Mouse (Mus musculus) Patski (cell line): ENCODE measurements around the gene Iqsec3. TPM values are rescaled to one million over a fixed set of nuclear protein-coding genes. Genes with fewer than 3 reads are reported as not detected.
A peak's percentile ranks its signal among the peaks of the same experiment; 100 is the strongest.

Experiments
- ATAC-seq: fragments of 100-300 bp; one replicate; pipeline ENCODE4 v1.8.0; 2021
- CTCF ChIA-PET: fragments of 350-600 bp; sonication (Branson Sonifier 250); formaldehyde crosslinking; loops from one replicate; lab custom pipeline; 2022; ENCODE audit warnings: inconsistent platforms; lab: Charles Lee
- POLR2A ChIA-PET: fragments of 350-600 bp; sonication (Branson Sonifier 250); formaldehyde crosslinking; loops from one replicate; lab custom pipeline; 2022; ENCODE audit warnings: antibody characterized with exemption, inconsistent platforms; lab: Charles Lee
- DNase-seq: peaks from one replicate; pipeline ENCODE4 v3.0.0-alpha.2; 2011; ENCODE audit warnings: low read depth, low spot score
- H3K27me3 ChIP-seq: fragments of 371-371 bp; one replicate; pipeline ENCODE4 v1.5.1; 2021
- CTCF ChIP-seq: fragments of 100-300 bp; IDR thresholded peaks from one replicate; pipeline ENCODE4 v1.5.1; 2021
- in situ Hi-C: fragments of 300-500 bp; cut with MboI; formaldehyde crosslinking; loops from 3 replicates; pipeline ENCODE4 v1.11.1; 2018; ENCODE audit warnings: low pct_unique_long_range_greater_than_20kb, mixed read lengths
- polyA plus RNA-seq: library from polyadenylated mRNA; unstranded; gene quantifications from one replicate; pipeline ENCODE4 v1.2.3, GENCODE M21; 2021

The Iqsec3 gene
- polyA plus RNA-seq, 1 experiment from 2014 or later = 0.03 TPM

DNA sequence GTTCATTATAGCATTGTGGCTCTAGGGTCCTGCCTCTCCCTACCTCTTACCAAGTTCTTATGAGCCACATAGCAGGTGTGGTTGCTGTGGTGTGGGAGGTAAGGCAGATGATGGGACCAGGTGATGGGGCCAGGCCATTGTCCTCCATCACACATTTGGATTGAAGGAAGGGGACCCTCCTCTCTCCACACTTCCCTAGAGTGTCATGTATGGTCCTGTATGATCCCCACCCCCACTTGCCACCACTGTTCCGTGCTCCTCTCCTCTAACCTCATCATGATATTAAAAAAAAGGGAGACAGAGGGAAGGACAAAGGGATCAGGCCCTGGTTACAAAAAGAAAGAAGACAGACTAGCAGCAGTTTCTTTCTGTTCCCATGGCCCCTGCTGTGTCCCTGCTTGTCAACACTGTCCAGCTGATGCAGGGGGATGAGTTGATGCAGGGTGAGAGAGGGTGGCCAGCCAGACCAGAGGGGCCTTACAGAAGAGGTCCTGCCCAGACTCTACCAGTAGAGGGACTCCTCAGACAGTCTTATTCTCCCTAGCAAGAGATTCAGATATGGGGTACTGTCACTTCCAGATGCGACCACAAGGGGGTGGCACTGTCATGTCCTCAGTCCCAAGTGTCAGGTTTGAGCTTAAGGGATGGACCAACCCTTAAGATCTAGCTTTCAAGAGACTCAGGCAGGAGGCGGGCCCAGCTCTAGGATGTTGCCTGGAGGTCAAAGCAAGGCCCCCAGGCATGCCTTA lies 135.5 kb downstream of the Iqsec3 start:
- in situ Hi-C loops = loop anchor here (5.0 kb wide), 1 partner anchor 194 kb away; no protein-coding TSS in a partner anchor
- peak; percentile 9 for DNase-seq
- TF ChIP-seq CTCF = peak; percentile 91
- ATAC-seq = peak; percentile 58
- CTCF ChIA-PET = interaction anchor here (0.6 to 1.8 kb wide), 5 partner anchors 9 to 197 kb away, joined by 3 to 5 read pairs (median 4); no protein-coding TSS in a partner anchor
- peaks cover 20% of the 10 kb centered on the region for H3K27me3 ChIP-seq
- POLR2A ChIA-PET = no interaction called here

DNA sequence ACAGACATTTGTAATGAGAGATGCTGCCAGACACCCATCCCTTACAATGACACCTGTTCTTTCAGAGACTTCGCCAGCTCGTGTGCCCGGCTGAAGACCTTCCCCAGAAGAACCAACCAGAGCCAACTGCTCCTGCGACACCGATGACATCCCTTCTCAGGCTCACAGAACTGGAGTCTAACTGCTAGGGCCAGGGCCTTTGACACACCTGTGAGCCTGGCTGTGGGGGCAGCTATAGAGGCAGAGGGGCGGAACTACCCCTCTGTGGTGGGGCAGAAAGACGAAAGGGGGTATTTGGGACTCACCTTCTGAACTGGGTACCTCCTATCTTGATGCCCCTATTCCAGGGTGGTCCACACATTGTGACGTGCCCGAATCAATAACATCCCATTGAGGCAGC lies 136.2 kb downstream of the Iqsec3 start:
- DNase-seq = no peak
- ATAC-seq = no peak
- in situ Hi-C loops = loop anchor here (5.0 kb wide), 1 partner anchor 195 kb away; no protein-coding TSS in a partner anchor
- CTCF ChIA-PET = interaction anchor here (1.6 to 1.8 kb wide), 2 partner anchors 37 to 197 kb away, joined by 4 to 5 read pairs; no protein-coding TSS in a partner anchor
- TF ChIP-seq CTCF = no peak
- POLR2A ChIA-PET = no interaction called here
- peaks cover 21% of the 10 kb centered on the region for H3K27me3 ChIP-seq

DNA sequence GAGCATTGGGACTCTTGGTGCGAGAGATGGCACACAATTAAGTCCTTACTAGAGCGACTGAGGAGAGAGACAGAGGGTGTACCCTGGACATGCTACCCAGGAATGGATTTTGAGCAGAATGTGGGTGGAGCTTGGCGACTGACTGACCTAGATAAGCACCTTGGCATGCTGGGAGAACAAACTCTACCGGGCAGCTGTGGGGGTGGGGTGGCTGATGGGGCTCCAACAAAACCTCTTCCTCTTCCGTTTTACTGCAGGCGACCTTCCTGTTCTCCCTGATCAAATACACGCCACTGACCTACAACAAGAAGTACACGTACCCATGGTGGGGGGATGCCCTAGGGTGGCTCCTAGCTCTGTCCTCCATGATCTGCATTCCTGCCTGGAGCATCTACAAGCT lies 136.9 kb downstream of the Iqsec3 start:
- ATAC-seq (no peak), DNase-seq (no peak)
- TF ChIP-seq CTCF = no peak
- CTCF ChIA-PET = no interaction called here
- in situ Hi-C loops = loop anchor here (5.0 kb wide), 1 partner anchor 196 kb away; no protein-coding TSS in a partner anchor
- H3K27me3 ChIP-seq = peaks cover 21% of the 10 kb centered on the region
- POLR2A ChIA-PET = no interaction called here

DNA sequence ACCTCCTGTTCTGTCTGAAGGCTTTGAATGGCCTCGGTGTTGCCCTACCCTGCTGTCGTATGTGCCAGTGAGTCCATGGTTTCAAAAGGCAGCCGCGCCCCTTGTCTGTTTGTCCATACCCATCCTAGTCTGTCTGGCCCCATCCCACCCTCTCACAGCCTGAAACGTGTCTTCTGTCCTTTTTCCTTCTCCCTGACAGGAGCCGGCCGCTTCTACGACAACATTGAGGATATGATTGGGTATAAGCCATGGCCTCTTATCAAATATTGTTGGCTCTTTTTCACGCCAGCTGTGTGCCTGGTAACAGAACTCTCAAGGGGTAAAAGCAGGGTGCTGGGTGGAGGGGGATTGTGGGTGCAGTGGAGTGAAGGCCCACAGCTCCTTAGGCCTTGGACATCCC lies 137.6 kb downstream of the Iqsec3 start:
- CTCF ChIA-PET = no interaction called here

DNA sequence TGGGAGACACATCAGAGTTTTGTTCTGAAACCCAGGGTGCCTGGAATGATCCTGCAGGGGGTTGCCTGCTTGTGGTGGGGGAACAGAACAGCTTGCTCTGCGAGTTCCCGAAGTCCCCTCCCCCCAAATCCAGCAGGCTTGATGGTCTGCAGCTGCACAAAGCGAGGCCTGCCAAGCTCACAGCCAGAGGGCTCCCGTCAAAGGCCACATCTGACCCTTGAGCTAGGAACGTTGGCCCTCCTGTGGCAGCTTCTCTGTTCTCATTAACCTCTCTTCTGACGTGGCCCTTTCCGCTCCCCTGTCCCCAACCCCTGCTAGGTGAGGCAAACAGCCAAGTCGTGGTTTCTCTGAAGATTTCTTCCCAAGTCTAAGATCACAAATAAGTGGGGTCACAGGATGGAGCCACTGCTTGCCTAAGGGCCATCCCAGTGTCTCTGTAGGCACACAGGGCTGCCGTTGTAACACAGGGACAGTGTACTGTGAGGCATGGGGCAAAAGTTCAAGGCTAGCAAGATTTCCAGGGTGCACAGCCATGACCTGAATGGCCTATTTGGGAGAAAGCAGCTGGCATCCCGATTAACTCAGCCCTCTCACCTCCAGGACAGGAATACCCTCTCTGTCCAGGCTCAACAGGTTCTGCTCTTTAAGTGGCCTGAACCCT lies 143.5 kb downstream of the Iqsec3 start:
- TF ChIP-seq CTCF = no peak
- DNase-seq = no peak
- ChIA-PET CTCF (no interaction called here), POLR2A (no interaction called here)
- no peak for ATAC-seq
- H3K27me3 ChIP-seq = peaks cover 25% of the 10 kb centered on the region
- in situ Hi-C loops = no loop called here

More for the DNA sequence above, 137.6 kb downstream of the Iqsec3 start:
- in situ Hi-C loops = loop anchor here (5.0 kb wide), 1 partner anchor 196 kb away; no protein-coding TSS in a partner anchor
- ATAC-seq (no peak), DNase-seq (no peak)
- POLR2A ChIA-PET = no interaction called here
- peaks cover 18% of the 10 kb centered on the region for H3K27me3 ChIP-seq
- TF ChIP-seq CTCF = no peak

DNA sequence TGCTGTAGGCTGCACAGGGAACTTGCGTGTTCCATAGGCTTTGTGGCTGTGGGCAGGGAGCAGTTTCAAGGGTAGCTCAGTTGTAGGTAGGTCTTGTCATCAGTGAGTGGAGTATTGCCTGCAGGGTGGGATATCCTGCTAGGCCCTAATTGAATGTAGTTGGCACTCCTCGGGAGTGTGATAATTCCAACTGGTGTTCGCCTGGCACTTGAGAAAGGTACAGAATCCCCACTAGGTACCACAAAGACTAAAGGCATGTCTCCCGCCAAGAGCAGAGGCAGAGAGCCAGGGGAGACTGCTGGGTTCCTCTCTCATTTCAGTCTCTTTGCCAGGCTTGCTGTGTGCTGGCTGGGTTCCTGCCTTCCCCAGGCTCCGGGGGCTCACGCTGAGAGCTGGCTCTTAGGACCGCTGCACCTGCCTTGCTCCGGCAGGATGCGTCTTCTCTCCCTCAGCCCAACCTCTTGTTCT lies 145.0 kb downstream of the Iqsec3 start:
- ChIA-PET CTCF (interaction anchor here (1.0 to 1.3 kb wide), 2 partner anchors 10 to 32 kb away, joined by 3 to 4 read pairs; no protein-coding TSS in a partner anchor), POLR2A (no interaction called here)
- DNase-seq (no peak), ATAC-seq (no peak)
- peaks cover 22% of the 10 kb centered on the region for H3K27me3 ChIP-seq
- in situ Hi-C loops = no loop called here
- no peak for TF ChIP-seq CTCF

DNA sequence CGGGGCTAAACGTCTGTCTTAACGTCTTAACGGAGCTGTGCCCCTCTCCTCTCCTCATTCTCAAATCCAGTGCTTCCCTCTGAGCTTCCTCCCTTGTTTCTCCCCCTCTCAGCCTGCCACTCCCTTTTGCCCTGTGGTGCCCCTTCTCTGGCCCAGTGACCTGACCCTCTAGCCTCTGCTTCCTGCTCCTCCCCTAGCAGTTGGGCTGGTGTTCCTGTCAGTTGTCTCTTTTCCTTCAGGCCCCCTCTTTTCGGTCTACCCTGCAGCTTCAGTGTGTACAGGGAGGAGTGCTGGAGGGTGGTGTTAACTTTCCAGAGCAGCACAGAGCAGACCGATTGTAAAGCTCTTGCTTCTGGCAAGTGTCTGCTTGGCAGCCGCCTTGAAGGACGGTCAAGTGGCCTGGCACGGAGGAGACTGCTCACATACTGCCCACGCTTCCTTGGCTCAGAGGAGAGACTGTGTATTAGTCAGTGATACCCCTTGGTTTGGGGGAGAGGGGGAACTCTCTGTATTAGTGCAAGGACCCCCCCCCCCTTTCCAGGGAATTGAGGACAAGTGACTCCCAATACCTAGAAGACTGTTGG lies 146.9 kb downstream of the Iqsec3 start:
- ChIA-PET CTCF (no interaction called here), POLR2A (no interaction called here)
- ATAC-seq (no peak), DNase-seq (no peak)
- TF ChIP-seq CTCF = no peak
- H3K27me3 ChIP-seq = peaks cover 35% of the 10 kb centered on the region
- in situ Hi-C loops = no loop called here

DNA sequence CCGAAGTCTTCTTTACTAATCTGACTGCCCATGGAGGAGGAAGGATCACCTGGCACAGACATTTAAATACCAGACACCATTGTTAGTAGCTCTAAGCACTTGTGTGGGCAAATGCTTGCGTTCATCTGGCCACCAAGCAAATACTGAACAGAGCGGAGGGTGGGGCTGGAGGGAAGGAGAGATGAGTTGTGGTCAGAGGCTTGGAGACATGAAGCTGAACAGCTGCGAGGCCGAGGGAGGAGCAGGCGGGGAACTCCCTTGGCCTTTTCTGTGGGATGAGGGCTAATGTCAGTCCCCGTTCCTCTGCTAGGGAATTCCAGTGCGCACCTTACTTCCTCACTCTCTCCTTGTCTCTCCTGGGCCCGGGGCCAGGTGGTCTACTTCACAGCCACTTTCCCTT lies 147.7 kb downstream of the Iqsec3 start:
- DNase-seq (no peak), ATAC-seq (no peak)
- in situ Hi-C loops = no loop called here
- peaks cover 35% of the 10 kb centered on the region for H3K27me3 ChIP-seq
- ChIA-PET POLR2A (no interaction called here), CTCF (no interaction called here)
- TF ChIP-seq CTCF = no peak

DNA sequence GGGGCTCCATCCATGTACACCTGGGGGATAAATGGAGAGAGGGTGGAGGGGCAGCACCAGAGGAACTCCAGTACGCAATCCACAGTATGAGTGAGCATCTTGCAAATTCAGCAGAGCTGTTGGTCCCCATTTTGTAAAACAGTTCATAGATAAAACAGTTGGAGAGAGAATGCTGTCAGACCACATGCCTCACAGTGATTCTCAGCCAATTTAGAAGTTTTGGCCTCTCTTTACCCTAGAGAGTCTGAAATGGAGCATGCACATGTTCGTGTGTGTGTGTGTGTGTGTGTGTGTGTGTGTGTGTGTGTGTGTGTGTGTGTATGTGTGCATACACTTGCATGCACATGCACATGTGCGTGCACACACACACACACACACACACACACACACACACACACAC lies 148.2 kb downstream of the Iqsec3 start:
- in situ Hi-C loops = no loop called here
- ATAC-seq (no peak), DNase-seq (no peak)
- no peak for TF ChIP-seq CTCF
- ChIA-PET CTCF (no interaction called here), POLR2A (no interaction called here)
- peaks cover 35% of the 10 kb centered on the region for H3K27me3 ChIP-seq

Other genes starting within 250 kb of the Iqsec3 start
- gene Usp18, start 227.8 kb downstream of the Iqsec3 start, polyA plus RNA-seq = 1.0 TPM
- not detected for gene Slc6a13, start 173.5 kb downstream of the Iqsec3 start, polyA plus RNA-seq
- 0.23 TPM for gene Slc6a12, start 130.6 kb downstream of the Iqsec3 start, polyA plus RNA-seq
- gene A2m, start 161.7 kb upstream of the Iqsec3 start, polyA plus RNA-seq = 0.51 TPM